Mouse (Mus musculus) sigmoid colon, adult 10 weeks (tissue): ENCODE measurements around the gene Gm12394. TPM values are rescaled to one million over a fixed set of nuclear protein-coding genes. Genes with fewer than 3 reads are reported as not detected.

ENCODE experiments used
- polyA plus RNA-seq: library from polyadenylated mRNA; stranded (reverse); fragments of 350-450 nt; fragmentation: Illumina TruSeq; extraction: RNeasy Lipid Tissue Mini Kit (QIAGEN cat#74804); gene quantifications from one replicate; pipeline ENCODE4 v1.2.3, GENCODE M21; 2014; ENCODE audit warnings: low read depth, low replicate concordance

The Gm12394 gene
- polyA plus RNA-seq, result not detected

DNA sequence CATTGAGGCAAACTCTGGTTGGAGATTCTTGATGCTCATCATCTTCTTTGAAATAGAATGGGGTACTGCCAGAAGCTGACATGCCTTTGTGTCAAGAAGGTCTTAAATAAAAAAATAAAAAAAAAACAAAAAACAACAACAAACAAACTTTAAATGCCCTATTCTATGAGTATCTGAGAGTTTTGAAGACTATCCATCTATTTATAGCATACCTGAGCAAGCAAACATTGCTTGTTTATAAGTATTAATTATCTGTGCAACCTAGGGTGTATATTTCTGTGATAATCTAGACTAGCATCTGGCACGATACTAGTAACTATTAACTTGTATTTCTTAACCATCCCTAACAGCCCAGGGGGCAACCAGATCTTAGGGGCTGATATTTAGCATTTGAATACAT, at the start of gene Gm12394:
Gene Gm12394, minus strand, starts transcription at position 101 of the 400 bp plus-strand sequence.

GRCm38 (mm10) chr4:42874134-42874533, 17.6 kb upstream of the Gm12394 start, which contains the start of gene Fam205c:
Fam205c (minus strand) TSS chr4:42874234.

GRCm38 (mm10) chr4:42853788-42854187, 2.8 kb downstream of the Gm12394 start, which contains the start of gene Fam205a1:
Fam205a1 (minus strand) TSS chr4:42853888.

DNA sequence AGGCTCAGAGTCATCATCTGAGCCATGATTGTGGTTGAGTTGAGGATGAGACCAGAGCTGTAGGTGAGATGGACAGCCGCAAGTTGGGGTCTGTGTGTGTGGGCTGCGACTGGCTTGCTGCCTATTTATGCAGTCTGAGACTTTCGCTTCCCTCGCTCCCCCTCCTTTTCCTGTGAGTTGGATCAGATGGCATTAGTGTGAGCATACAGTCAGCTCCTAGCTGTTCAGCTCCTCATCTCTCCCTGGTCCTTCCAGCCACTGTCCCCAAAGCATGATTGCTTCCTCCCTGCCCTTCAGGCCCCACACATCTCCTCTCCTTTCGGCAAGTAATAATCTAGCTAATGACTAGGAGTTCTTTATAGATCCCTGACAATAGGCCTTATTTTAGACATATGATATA, 82.7 kb downstream of the Gm12394 start, which contains the start of gene Ccl21a:
Gene Ccl21a, minus strand, starts transcription at position 101 of the 400 bp plus-strand sequence.

GRCm38 (mm10) chr4:42756477-42756876, 100.1 kb downstream of the Gm12394 start, which contains the start of gene Ccl19:
Ccl19 (minus strand) TSS chr4:42756577.

GRCm38 (mm10) chr4:42735245-42735644, 121.3 kb downstream of the Gm12394 start, which contains the start of gene 4930578G10Rik:
4930578G10Rik (plus strand) TSS chr4:42735545.

Other genes with a start within 250 kb of the Gm12394 start
- 3.1 TPM for gene Gm10591, start 244.6 kb downstream of the Gm12394 start, polyA plus RNA-seq
- not detected for gene Gm2564, start 227.1 kb downstream of the Gm12394 start, polyA plus RNA-seq
- not detected for gene Ccl27b, start 201.5 kb downstream of the Gm12394 start, polyA plus RNA-seq
- gene Il11ra2, start 194.9 kb downstream of the Gm12394 start, polyA plus RNA-seq, result not detected
- not detected for gene 4930578G10Rik, start 121.2 kb downstream of the Gm12394 start, polyA plus RNA-seq
- not detected for gene Ccl19, start 100.2 kb downstream of the Gm12394 start, polyA plus RNA-seq
- not detected for gene Ccl21a, start 82.8 kb downstream of the Gm12394 start, polyA plus RNA-seq
- 0.16 TPM for gene Fam205a1, start 2.9 kb downstream of the Gm12394 start, polyA plus RNA-seq
- gene Fam205c, start 17.5 kb upstream of the Gm12394 start, polyA plus RNA-seq, result not detected
- 1.1 TPM for gene Phf24, start 59.9 kb upstream of the Gm12394 start, polyA plus RNA-seq
- 1.2 TPM for gene Dnajb5, start 93.0 kb upstream of the Gm12394 start, polyA plus RNA-seq
- not detected for gene 1700022I11Rik, start 112.8 kb upstream of the Gm12394 start, polyA plus RNA-seq
- gene Vcp, start 143.7 kb upstream of the Gm12394 start, polyA plus RNA-seq, result 128 TPM
- 6.6 TPM for gene Fancg, start 153.7 kb upstream of the Gm12394 start, polyA plus RNA-seq
- 3.0 TPM for gene Pigo, start 169.0 kb upstream of the Gm12394 start, polyA plus RNA-seq
- gene Stoml2, start 174.9 kb upstream of the Gm12394 start, polyA plus RNA-seq, result 14.3 TPM
- gene Fam214b, start 189.4 kb upstream of the Gm12394 start, polyA plus RNA-seq, result 6.4 TPM
- 17.3 TPM for gene Unc13b, start 202.2 kb upstream of the Gm12394 start, polyA plus RNA-seq